25 mouse cellular contexts compared by ENCODE assay signal in genomic region chr17:46837897-46838296, GRCm38 (mm10). TPM values are rescaled to one million over a fixed set of nuclear protein-coding genes. Genes with fewer than 3 reads are reported as not detected.
DNase-seq lines count a peak whose midpoint lies in the region; ATAC-seq and TF ChIP-seq lines count a peak whose summit lies in the region.
"Had no signal": no experiment of that assay in that cellular context is flagged by ENCODE, and none has a peak within 500 bp of the region (broad histone marks: within the 10 kb centered on the region; RNA-seq: fewer than 3 reads in every experiment).

No protein-coding gene starts in this region.

- TF ChIP-seq RAD21 in CH12.LX (IDR thresholded peaks at IDR 0.05; ENCODE audit: low read depth, low read length), result no peak
- TF ChIP-seq RAD21 in MEL (IDR thresholded peaks at IDR 0.05; ENCODE audit: low read depth, low read length), result no peak

- WGBS in kidney, embryonic 15.5 days, result 65% methylated on average over 2 of the region's 2 CpGs
- WGBS in kidney, postnatal 0 days, result 60% methylated on average over 2 of the region's 2 CpGs

- TF ChIP-seq POLR2A in CH12.LX (IDR thresholded peaks at IDR 0.05; ENCODE audit: low read depth, low read length), result no peak
- no peak for TF ChIP-seq POLR2A in MEL (IDR thresholded peaks at IDR 0.05; ENCODE audit: control insufficient read depth in 1 of 2, insufficient read depth in 1 of 2, low read depth in 1 of 2, low read length in 2 of 2, poor library complexity in 1 of 2)

- in situ Hi-C loops in CH12.LX (cut with MboI; ENCODE audit: low pct_ligation_motif_present, low pct_unique_long_range_greater_than_20kb, low sequenced_read_pairs), result no loop called here

- H3K36me3 ChIP-seq in kidney, embryonic 15.5 days, result no peaks in the 10 kb centered on the region
- H3K36me3 ChIP-seq in kidney, postnatal 0 days (ENCODE audit: insufficient read depth, low read length), result no peaks in the 10 kb centered on the region
- peaks cover 0 to 30% of the 10 kb centered on the region in 2 experiments for H3K36me3 ChIP-seq in CH12.LX (replicated peaks in 1 of 2; ENCODE audit: control insufficient read depth in 1 of 2, insufficient read depth in 1 of 2, low read length in 1 of 2)
- peaks cover 0 to 6% of the 10 kb centered on the region in 2 experiments; a peak in 2 of 4 replicates for H3K36me3 ChIP-seq in MEL (ENCODE audit: control insufficient read depth in 1 of 2, insufficient read depth in 2 of 2, low read length in 2 of 2)
- H3K36me3 ChIP-seq: embryonic facial prominence, embryonic 15.5 days; forebrain, embryonic 10.5 days had no signal

- no peak for TF ChIP-seq EP300 in CH12.LX (IDR thresholded peaks at IDR 0.05; ENCODE audit: low read length)
- TF ChIP-seq EP300 in MEL (IDR thresholded peaks at IDR 0.05; ENCODE audit: low read depth in 1 of 2, low read length in 2 of 2), result no peak

- H3K4me3 ChIP-seq in kidney, embryonic 15.5 days (replicated peaks), result no peak overlapping the region
- no peak overlapping the region for H3K4me3 ChIP-seq in kidney, postnatal 0 days (replicated peaks; ENCODE audit: low read depth, low read length)
- H3K4me3 ChIP-seq in CH12.LX (replicated peaks in 1 of 3; ENCODE audit: low read depth in 2 of 3, low read length in 2 of 3, poor library complexity in 1 of 3) (no peak overlapping the region), MEL (ENCODE audit: control insufficient read depth in 1 of 2, insufficient read depth in 1 of 2, low read depth in 2 of 2, low read length in 2 of 2) (no peak overlapping the region)
- H3K4me3 ChIP-seq: embryonic facial prominence, embryonic 13.5 days; embryonic facial prominence, embryonic 15.5 days; erythroblast, embryonic 14.5 days; forebrain, embryonic 10.5 days; forebrain, embryonic 12.5 days had no signal

- no peaks in the 10 kb centered on the region; the same call in 1 of the 2 replicates for H3K79me2 ChIP-seq in CH12.LX (replicated peaks; ENCODE audit: control insufficient read depth, extremely low read depth, insufficient read depth, poor library complexity, severe bottlenecking)
- H3K79me2 ChIP-seq in MEL (ENCODE audit: control insufficient read depth, insufficient read depth, low read length, poor library complexity), result no peaks in the 10 kb centered on the region

- TF ChIP-seq CTCF in kidney, postnatal 0 days (IDR thresholded peaks at IDR 0.05; ENCODE audit: low read depth), result no peak
- no peak for TF ChIP-seq CTCF in CH12.LX (conservative IDR thresholded peaks at IDR 0.05 in 1 of 2, IDR thresholded peaks at IDR 0.05 in 1 of 2; ENCODE audit: low read depth in 2 of 2, low read length in 2 of 2)
- TF ChIP-seq CTCF in MEL (IDR thresholded peaks at IDR 0.05 in 2 of 3, conservative IDR thresholded peaks at IDR 0.05 in 1 of 3; ENCODE audit: control insufficient read depth in 1 of 3, insufficient read depth in 1 of 3, low read depth in 2 of 3, low read length in 3 of 3, poor library complexity in 1 of 3, severe bottlenecking in 1 of 3), result no peak

- H3K9me3 ChIP-seq in kidney, embryonic 15.5 days (replicated peaks), result no peaks in the 10 kb centered on the region
- no peaks in the 10 kb centered on the region for H3K9me3 ChIP-seq in kidney, postnatal 0 days (replicated peaks; ENCODE audit: low read length)
- peaks cover 4% of the 10 kb centered on the region for H3K9me3 ChIP-seq in CH12.LX (replicated peaks; ENCODE audit: low read length)
- H3K9me3 ChIP-seq in MEL (replicated peaks; ENCODE audit: insufficient read depth, low read length), result no peaks in the 10 kb centered on the region
- H3K9me3 ChIP-seq: embryonic facial prominence, embryonic 13.5 days; embryonic facial prominence, embryonic 15.5 days; forebrain, embryonic 10.5 days; forebrain, embryonic 12.5 days; G1E had no signal

- dilution Hi-C loops in CH12.LX (cut with MboI; ENCODE audit: extremely low pct_ligation_motif_present, extremely low pct_unique_long_range_greater_than_20kb, low sequenced_read_pairs), result no loop called here

- H3K9ac ChIP-seq in kidney, embryonic 15.5 days, result no peak overlapping the region
- H3K9ac ChIP-seq in kidney, postnatal 0 days (ENCODE audit: low read depth, low read length), result no peak overlapping the region
- no peak overlapping the region for H3K9ac ChIP-seq in CH12.LX (ENCODE audit: insufficient read depth, low read depth)
- H3K9ac ChIP-seq in MEL (ENCODE audit: control insufficient read depth, low read depth, low read length, poor library complexity, severe bottlenecking), result no peak overlapping the region
- H3K9ac ChIP-seq: embryonic facial prominence, embryonic 13.5 days; embryonic facial prominence, embryonic 15.5 days; forebrain, embryonic 12.5 days had no signal

- peak overlapping the region; percentile 7; the same call in 1 of the 2 replicates for H3K27ac ChIP-seq in kidney, embryonic 15.5 days
- H3K27ac ChIP-seq in kidney, postnatal 0 days, result 0 out of 2 replicates have a peak overlapping the region, but pooled peaks have one; percentile 13
- H3K27ac ChIP-seq in CH12.LX (ENCODE audit: insufficient read depth, low read depth) (no peak overlapping the region), MEL (ENCODE audit: control insufficient read depth, low read depth, low read length) (no peak overlapping the region)
- H3K27ac ChIP-seq: embryonic facial prominence, embryonic 13.5 days; embryonic facial prominence, embryonic 15.5 days; forebrain, embryonic 10.5 days; forebrain, embryonic 12.5 days had no signal

- H3K4me2 ChIP-seq in kidney, embryonic 15.5 days, result no peak overlapping the region
- no peak overlapping the region for H3K4me2 ChIP-seq in kidney, postnatal 0 days (ENCODE audit: low read length)
- H3K4me2 ChIP-seq in CH12.LX (ENCODE audit: insufficient read depth, low read depth, poor library complexity, severe bottlenecking), result no peak overlapping the region
- H3K4me2 ChIP-seq: embryonic facial prominence, embryonic 13.5 days; embryonic facial prominence, embryonic 15.5 days; forebrain, embryonic 12.5 days had no signal

- DNase-seq in kidney, postnatal 4 days, result no peak
- no peak for DNase-seq in kidney, postnatal 0 days (ENCODE audit: low spot score)
- no peak for DNase-seq in kidney, adult 8-10 months
- no peak for DNase-seq in CH12.LX (ENCODE audit: extremely low read depth)
- no peak for DNase-seq in MEL (ENCODE audit: low read depth, low spot score)
- no peak for DNase-seq in lung, postnatal 4 days
- DNase-seq: adrenal gland, adult 2 months; adrenal gland, postnatal 10 days; adrenal gland, postnatal 25 days; cerebellum, adult 11 months; cerebellum, adult 18-20 months; cerebellum, adult 8-10 months; cerebellum, adult 9-11 months; cerebellum, postnatal 14 days; cerebellum, postnatal 36 days; embryo, embryonic 11 days had no signal

- ATAC-seq in kidney, embryonic 15.5 days (replicated peaks; ENCODE audit: low FRiP score), result no peak
- ATAC-seq in kidney, postnatal 0 days (replicated peaks; ENCODE audit: low FRiP score, low read depth), result no peak
- ATAC-seq: forebrain, embryonic 14.5 days; forebrain, embryonic 16.5 days had no signal

- peaks cover 30% of the 10 kb centered on the region for H3K4me1 ChIP-seq in kidney, embryonic 15.5 days
- peaks cover 13% of the 10 kb centered on the region for H3K4me1 ChIP-seq in kidney, postnatal 0 days (replicated peaks; ENCODE audit: insufficient read depth, low read length)
- H3K4me1 ChIP-seq in CH12.LX (ENCODE audit: control insufficient read depth in 1 of 2, insufficient read depth in 2 of 2), result peaks cover 12 to 34% of the 10 kb centered on the region in 2 experiments
- H3K4me1 ChIP-seq in MEL (ENCODE audit: control insufficient read depth in 1 of 2, insufficient read depth in 2 of 2, low read length in 2 of 2), result peaks cover 3 to 8% of the 10 kb centered on the region in 2 experiments; a peak in 3 of 4 replicates
- H3K4me1 ChIP-seq: embryonic facial prominence, embryonic 13.5 days; embryonic facial prominence, embryonic 15.5 days had no signal

- H3K27me3 ChIP-seq in kidney, embryonic 15.5 days, result no peaks in the 10 kb centered on the region
- no peaks in the 10 kb centered on the region for H3K27me3 ChIP-seq in kidney, postnatal 0 days (ENCODE audit: insufficient read depth, low read length)
- H3K27me3 ChIP-seq in CH12.LX (replicated peaks), result no peaks in the 10 kb centered on the region
- no peaks in the 10 kb centered on the region for H3K27me3 ChIP-seq in MEL (ENCODE audit: control insufficient read depth in 1 of 2, insufficient read depth in 2 of 2, low read length in 2 of 2)
- H3K27me3 ChIP-seq: embryonic facial prominence, embryonic 13.5 days; embryonic facial prominence, embryonic 15.5 days; forebrain, embryonic 12.5 days had no signal

TF ChIP-seq in CH12.LX, 34 proteins besides CTCF, POLR2A, EP300 and RAD21 (continues in another document):
- TF ChIP-seq ZKSCAN1 (IDR thresholded peaks at IDR 0.05; ENCODE audit: borderline replicate concordance, low read depth, low read length), result peak; percentile 35

RNA-seq across cellular contexts. Expression of gene Bicral, which starts 20.4 kb away (rescaled TPM):
- 4.2 and 4.9 TPM in 2 replicates for polyA plus RNA-seq in kidney, embryonic 15.5 days (2015; fragmentation: Nextera tagmentation; extraction: Ambion mirVana)
- polyA plus RNA-seq in kidney, postnatal 0 days (2015; fragmentation: Nextera tagmentation; extraction: Ambion mirVana), result 2.9 and 4.1 TPM in 2 replicates
- total RNA-seq in CH12.LX (2012; rRNA removed) (7.1 and 7.4 TPM in 2 replicates), CH12.LX (2014; rRNA removed) (2.4 and 3.0 TPM in 2 replicates), MEL (2012; rRNA removed) (3.7 and 5.8 TPM in 2 replicates)
- polyA plus RNA-seq in CH12.LX (2012; ENCODE audit: insufficient read length, low read depth) (5.0 and 5.9 TPM in 2 replicates), MEL (2012; ENCODE audit: insufficient read depth in 1 of 2, insufficient read length in 2 of 2, low read depth in 1 of 2, low replicate concordance in 2 of 2, missing spikeins in 1 of 2) (1 to 10 TPM in 1 of 2 experiments, not detected in 1; 6.9 TPM)

RNA-seq across cellular contexts. Expression of gene Tbcc, which starts 52.6 kb away (rescaled TPM):
- 59.3 and 59.7 TPM in 2 replicates for polyA plus RNA-seq in kidney, embryonic 15.5 days (2015; fragmentation: Nextera tagmentation; extraction: Ambion mirVana)
- polyA plus RNA-seq in kidney, postnatal 0 days (2015; fragmentation: Nextera tagmentation; extraction: Ambion mirVana), result 58.2 and 71.4 TPM in 2 replicates
- total RNA-seq in CH12.LX (2012; rRNA removed), result 27.8 and 32.8 TPM in 2 replicates
- total RNA-seq in CH12.LX (2014; rRNA removed), result 19.4 and 21.6 TPM in 2 replicates
- polyA plus RNA-seq in CH12.LX (2012; ENCODE audit: insufficient read length, low read depth), result 15.1 and 16.4 TPM in 2 replicates
- total RNA-seq in MEL (2012; rRNA removed), result 23.6 and 31.8 TPM in 2 replicates
- 10 to 100 TPM in 1 of 2 experiments, not detected in 1; 19.3 TPM for polyA plus RNA-seq in MEL (2012; ENCODE audit: insufficient read depth in 1 of 2, insufficient read length in 2 of 2, low read depth in 1 of 2, low replicate concordance in 2 of 2, missing spikeins in 1 of 2)

RNA-seq across cellular contexts. Expression of gene Rpl7l1, which starts 55.4 kb away (rescaled TPM):
- polyA plus RNA-seq in kidney, embryonic 15.5 days (2015; fragmentation: Nextera tagmentation; extraction: Ambion mirVana), result 179 and 189 TPM in 2 replicates
- 138 and 147 TPM in 2 replicates for polyA plus RNA-seq in kidney, postnatal 0 days (2015; fragmentation: Nextera tagmentation; extraction: Ambion mirVana)
- total RNA-seq in CH12.LX (2012; rRNA removed) (160 and 202 TPM in 2 replicates), CH12.LX (2014; rRNA removed) (261 and 301 TPM in 2 replicates), MEL (2012; rRNA removed) (152 and 166 TPM in 2 replicates)
- polyA plus RNA-seq in CH12.LX (2012; ENCODE audit: insufficient read length, low read depth) (296 and 383 TPM in 2 replicates), MEL (2012; ENCODE audit: insufficient read depth in 1 of 2, insufficient read length in 2 of 2, low read depth in 1 of 2, low replicate concordance in 2 of 2, missing spikeins in 1 of 2) (100 to 1,000 TPM; 174 to 342 TPM)

Comparison
In these comparisons a context has a peak if more than half of its experiments do, and no peak if none do; other contexts are left out.
1. H3K27ac ChIP-seq: peak in kidney, embryonic 15.5 days (single experiment) and kidney, postnatal 0 days (single experiment); none in CH12.LX (single experiment) and MEL (single experiment).